Mouse (Mus musculus) E14TG2a.4 (cell line): ENCODE results near the gene Mbnl1.

Experiments
- H3K27me3 ChIP-seq: 2 replicates; pipeline ENCODE4 v1.6.1; 2014; ENCODE audit warnings: low read length, control low read depth; ENCODE audit not compliant: insufficient read depth
- H3K36me3 ChIP-seq: 2 replicates; pipeline ENCODE4 v1.6.1; 2014; ENCODE audit warnings: low read length, control low read depth; ENCODE audit not compliant: insufficient read depth
- H3K4me1 ChIP-seq: replicated peaks from 2 replicates; pipeline ENCODE4 v1.6.1; 2014; ENCODE audit warnings: low read depth, low read length, control low read depth
- H3K4me3 ChIP-seq: replicated peaks from 2 replicates; pipeline ENCODE4 v1.5.1; 2014; ENCODE audit warnings: mild to moderate bottlenecking, low read length
- H3K9me3 ChIP-seq: 2 replicates; pipeline ENCODE4 v1.6.1; 2014; ENCODE audit warnings: low read length, control low read depth
- CTCF ChIP-seq: conservative IDR thresholded peaks from 2 replicates; pipeline ENCODE4 v1.5.1; 2014; ENCODE audit warnings: low read length
- NANOG ChIP-seq: IDR thresholded peaks from 2 replicates; pipeline ENCODE4 v1.6.1; 2014; ENCODE audit warnings: borderline replicate concordance, low read length, mixed read lengths
- POU5F1 ChIP-seq: IDR thresholded peaks from 2 replicates; pipeline ENCODE4 v1.6.1; 2014; ENCODE audit warnings: low read length, borderline replicate concordance

Mbnl1 gene

DNA sequence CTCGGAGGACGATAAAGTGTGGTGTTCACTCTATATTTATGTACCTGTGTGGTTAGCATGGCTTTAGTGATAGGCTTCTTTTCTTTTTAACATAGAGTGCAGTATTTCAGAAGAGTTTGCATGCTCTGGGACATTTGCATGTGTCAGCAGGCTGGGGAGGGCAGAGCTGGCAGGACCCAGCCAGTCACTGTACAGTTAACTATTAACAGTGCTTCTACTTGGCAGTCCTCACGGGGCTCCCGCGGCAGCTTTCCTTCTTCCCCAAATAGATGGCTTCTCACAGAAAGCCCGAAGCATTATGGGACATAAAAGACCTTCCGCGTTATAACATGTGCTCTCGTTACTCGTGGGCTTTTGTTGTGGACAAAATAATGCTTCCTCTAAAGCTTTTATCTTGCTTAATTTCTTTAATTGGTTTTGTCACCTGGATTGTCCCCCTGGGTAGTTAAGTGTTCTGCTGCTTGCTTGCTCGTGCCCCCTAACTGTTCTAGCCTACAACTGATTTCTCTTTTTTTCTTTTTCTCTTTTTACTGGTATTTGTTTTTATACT lies 142.5 kb downstream of the Mbnl1 start:
- TF ChIP-seq NANOG: no peak
- no peak for TF ChIP-seq CTCF
- TF ChIP-seq POU5F1: no peak
- Histone ChIP-seq H3K36me3 (no peaks in the 10 kb centered on the region), H3K9me3 (no peaks in the 10 kb centered on the region), H3K27me3 (no peaks in the 10 kb centered on the region), H3K4me3 (no peak overlapping the region), H3K4me1 (peaks cover 19% of the 10 kb centered on the region)

GRCm38 (mm10) chr3:60615615-60616014 lies 143.0 kb downstream of the Mbnl1 start:
- no peaks in the 10 kb centered on the region for H3K27me3 ChIP-seq
- H3K36me3 ChIP-seq: no peaks in the 10 kb centered on the region
- H3K9me3 ChIP-seq: no peaks in the 10 kb centered on the region
- H3K4me3 ChIP-seq: no peak overlapping the region
- TF ChIP-seq POU5F1 (no peak), NANOG (no peak), CTCF (no peak)
- H3K4me1 ChIP-seq: peaks cover 19% of the 10 kb centered on the region

DNA sequence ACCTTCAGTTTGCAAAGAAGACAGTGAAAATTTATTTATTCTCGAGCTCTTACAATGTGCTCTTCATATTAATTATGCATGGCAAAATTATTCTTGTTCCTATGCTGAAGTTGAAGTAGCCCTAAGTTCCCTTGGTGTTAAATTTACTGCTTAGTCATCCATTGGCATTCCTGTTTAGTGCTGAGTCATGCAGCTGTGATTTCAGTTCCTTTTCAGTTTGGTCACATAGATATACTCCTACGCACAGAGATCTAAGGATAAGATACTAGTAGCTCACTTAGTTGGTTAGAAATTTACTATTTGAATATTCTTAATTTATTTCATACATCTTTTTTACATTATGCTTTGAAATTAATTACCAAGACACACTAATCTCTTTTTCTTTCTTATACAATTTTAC lies 143.5 kb downstream of the Mbnl1 start:
- Histone ChIP-seq H3K9me3 (no peaks in the 10 kb centered on the region), H3K36me3 (no peaks in the 10 kb centered on the region), H3K4me3 (no peak overlapping the region), H3K27me3 (no peaks in the 10 kb centered on the region), H3K4me1 (peaks cover 19% of the 10 kb centered on the region)
- TF ChIP-seq CTCF (no peak), NANOG (no peak), POU5F1 (no peak)

DNA sequence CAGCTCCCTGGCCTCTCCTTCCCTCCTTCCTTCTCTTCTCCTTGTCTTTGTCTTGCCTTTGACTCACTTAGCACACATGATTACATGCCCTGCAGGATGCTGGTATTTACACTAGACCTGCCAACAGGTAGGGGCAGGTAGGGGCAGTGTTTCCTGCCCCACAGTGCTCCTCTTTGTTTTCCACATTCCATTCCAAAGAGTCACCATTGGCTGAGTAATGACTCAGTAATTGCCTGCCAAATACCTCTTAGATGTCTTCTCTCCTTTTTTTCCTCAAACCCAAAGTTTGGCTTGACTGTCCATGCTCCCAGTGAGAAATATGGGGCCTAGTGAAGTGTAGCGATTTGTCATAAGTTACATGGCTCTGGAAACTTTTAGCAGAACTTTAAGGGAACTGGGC lies 145.0 kb downstream of the Mbnl1 start:
- no peak for TF ChIP-seq POU5F1
- Histone ChIP-seq H3K4me1 (peaks cover 19% of the 10 kb centered on the region), H3K27me3 (no peaks in the 10 kb centered on the region), H3K9me3 (no peaks in the 10 kb centered on the region), H3K36me3 (no peaks in the 10 kb centered on the region), H3K4me3 (no peak overlapping the region)

DNA sequence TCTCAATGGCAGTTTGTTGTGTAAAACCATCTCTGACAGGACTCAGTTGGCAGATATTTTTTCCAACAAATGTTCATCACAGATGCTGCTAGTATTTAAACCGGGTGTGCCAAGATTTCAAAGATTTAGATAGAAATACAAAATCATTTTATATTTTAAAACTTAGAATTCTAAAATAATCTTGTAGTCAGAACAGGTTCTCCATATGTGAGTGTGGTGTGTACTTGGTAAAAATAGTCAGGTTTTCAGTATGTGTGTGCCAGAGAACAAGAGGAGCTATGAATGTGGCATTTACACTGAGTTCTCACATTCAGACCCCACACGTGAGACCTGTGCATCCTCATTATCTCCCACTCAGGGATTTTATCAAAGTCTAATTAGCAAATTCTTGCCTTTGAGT lies 147.6 kb downstream of the Mbnl1 start:
- no peak overlapping the region for H3K4me3 ChIP-seq
- no peak for TF ChIP-seq CTCF
- no peaks in the 10 kb centered on the region for H3K9me3 ChIP-seq
- peaks cover 14% of the 10 kb centered on the region for H3K4me1 ChIP-seq
- no peaks in the 10 kb centered on the region for H3K27me3 ChIP-seq
- H3K36me3 ChIP-seq: no peaks in the 10 kb centered on the region

DNA sequence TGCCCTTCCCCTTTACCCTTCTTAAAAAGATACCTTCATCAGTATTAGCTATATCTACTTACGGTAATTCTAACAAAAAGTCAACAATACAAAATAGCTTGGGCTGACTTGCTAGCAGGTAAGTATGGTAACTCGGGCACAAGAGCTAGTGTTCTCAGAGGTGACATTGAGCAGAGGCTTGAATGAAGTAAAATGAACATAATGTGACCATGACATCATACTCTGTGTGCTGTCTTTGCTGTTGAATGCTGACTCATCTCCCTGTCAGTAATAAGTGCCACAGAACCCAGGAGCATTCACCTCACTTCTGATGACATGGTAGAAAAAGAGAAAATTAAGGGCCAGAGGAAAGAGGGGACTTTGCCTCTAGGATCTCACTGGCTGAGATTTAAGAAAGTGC lies 158.6 kb downstream of the Mbnl1 start:
- no peaks in the 10 kb centered on the region for H3K36me3 ChIP-seq
- no peaks in the 10 kb centered on the region for H3K9me3 ChIP-seq
- TF ChIP-seq POU5F1 (no peak), CTCF (no peak), NANOG (no peak)
- no peaks in the 10 kb centered on the region for H3K27me3 ChIP-seq
- no peak overlapping the region for H3K4me3 ChIP-seq
- no peaks in the 10 kb centered on the region for H3K4me1 ChIP-seq

DNA sequence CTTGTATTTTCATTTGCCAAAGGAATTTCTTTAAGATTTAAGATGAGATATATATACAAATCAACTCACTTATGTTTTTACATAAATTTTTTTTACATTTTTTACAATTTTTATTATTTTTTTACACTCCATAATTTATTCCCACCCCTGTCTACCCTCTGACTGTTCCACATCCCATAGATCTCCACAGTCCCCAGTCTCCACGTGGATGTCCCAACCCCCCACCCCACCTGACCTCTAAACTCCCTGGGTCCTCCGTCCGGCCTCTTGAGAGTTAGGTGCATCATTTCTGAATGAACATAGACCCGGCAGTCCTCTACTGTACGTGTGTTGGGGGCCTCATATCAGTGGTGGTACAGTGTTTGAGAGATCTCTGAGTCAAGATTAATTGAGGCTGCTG lies 159.1 kb downstream of the Mbnl1 start:
- H3K9me3 ChIP-seq: no peaks in the 10 kb centered on the region
- H3K27me3 ChIP-seq: no peaks in the 10 kb centered on the region
- TF ChIP-seq CTCF (no peak), POU5F1 (no peak), NANOG (no peak)
- no peak overlapping the region for H3K4me3 ChIP-seq
- no peaks in the 10 kb centered on the region for H3K36me3 ChIP-seq
- H3K4me1 ChIP-seq: no peaks in the 10 kb centered on the region

DNA sequence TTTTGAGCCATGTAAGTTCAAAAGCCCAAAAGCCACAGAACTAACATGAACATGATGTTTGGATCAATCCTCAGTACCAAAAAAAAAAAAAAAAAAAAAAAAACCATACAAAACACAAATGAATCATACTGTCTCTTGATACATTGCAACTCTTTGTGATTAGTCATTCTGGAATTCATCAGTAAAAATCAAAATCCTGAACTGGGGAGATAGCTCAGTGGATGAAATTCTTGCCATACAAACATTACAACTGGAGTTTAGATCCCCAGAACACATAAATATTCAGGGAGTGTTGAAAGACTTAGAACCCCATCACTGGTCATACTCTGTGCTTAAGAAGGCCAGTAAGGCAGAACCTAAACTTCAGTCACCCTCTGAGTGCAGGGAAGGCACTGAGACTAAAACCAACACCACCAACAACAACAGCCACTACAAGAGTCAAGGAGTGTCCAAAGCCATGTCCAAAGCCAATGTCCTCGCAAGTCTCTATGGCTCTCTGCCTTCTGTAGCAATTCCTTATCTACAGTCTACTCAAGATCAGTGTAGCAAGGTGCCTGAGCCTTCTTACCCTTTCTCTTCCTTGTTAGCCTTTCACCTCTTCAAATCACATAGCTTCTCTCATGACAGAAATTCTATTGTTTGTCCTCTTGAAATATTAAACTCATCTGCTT lies 160.3 kb downstream of the Mbnl1 start:
- H3K9me3 ChIP-seq: no peaks in the 10 kb centered on the region
- no peak for TF ChIP-seq POU5F1
- TF ChIP-seq CTCF: no peak
- no peak for TF ChIP-seq NANOG

GRCm38 (mm10) chr3:60638530-60638929 lies 165.9 kb downstream of the Mbnl1 start:
- no peak for TF ChIP-seq NANOG
- TF ChIP-seq POU5F1: no peak
- no peak for TF ChIP-seq CTCF
- Histone ChIP-seq H3K9me3 (no peaks in the 10 kb centered on the region), H3K36me3 (no peaks in the 10 kb centered on the region), H3K4me1 (no peaks in the 10 kb centered on the region), H3K27me3 (no peaks in the 10 kb centered on the region), H3K4me3 (no peak overlapping the region)

More for the DNA sequence above, 160.3 kb downstream of the Mbnl1 start:
- Histone ChIP-seq H3K4me1 (no peaks in the 10 kb centered on the region), H3K27me3 (no peaks in the 10 kb centered on the region), H3K4me3 (no peak overlapping the region), H3K36me3 (no peaks in the 10 kb centered on the region)
